Mouse (Mus musculus) spleen, postnatal 10 days (tissue): ENCODE data around the gene Sapcd2.
A peak's percentile ranks its signal among the peaks of the same experiment; 100 is the strongest.
"Not testable (repeated sequence)": the region's sequence is repeated elsewhere in the genome, so short reads cannot be mapped to it uniquely, and the experiment has no call there.

ENCODE experiments used
- DNase-seq, 2 experiments: peaks; one replicate each; pipeline ENCODE4 v3.0.0; 2021 to 2022; ENCODE audit warnings: low spot score in 2 of 2

The Sapcd2 gene

DNA sequence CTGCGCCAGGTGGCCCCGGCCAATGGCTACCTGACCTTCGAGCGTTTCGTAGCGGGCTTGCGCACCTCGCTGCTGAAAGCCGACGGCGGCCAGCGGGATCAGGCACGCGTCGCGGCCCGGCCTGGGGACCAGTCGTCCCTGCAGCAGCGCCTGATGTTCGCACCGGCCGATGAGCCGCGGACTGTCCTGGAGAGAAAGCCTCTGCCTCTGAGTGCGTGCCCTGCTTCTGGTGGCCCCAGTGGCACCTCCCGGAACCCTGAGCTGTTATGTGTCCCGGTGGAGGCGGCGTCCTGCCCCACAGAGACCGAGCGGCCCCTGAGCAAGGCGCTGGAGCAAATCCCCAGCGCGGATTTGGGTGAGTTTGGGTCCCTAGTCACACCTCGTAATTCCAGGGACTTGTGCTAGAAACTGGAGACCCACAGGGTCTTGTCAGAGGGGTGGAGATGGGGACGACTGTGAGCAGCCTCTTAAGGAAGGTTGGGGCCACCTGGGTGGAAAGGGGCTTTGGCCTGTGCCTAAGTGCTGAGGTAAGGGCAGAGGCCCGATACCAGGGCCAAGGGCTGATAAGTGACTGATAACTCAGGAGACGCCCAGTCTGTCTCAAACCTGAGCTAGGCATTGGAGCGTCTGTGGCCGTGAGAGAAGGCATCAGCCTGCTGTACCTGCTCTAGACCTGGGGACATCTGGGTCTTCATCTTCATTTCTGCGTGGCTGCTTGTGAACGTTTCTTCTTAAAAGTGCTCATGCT is 697 bp downstream of the Sapcd2 start:
- peak; percentile 42 to 57 for DNase-seq

DNA sequence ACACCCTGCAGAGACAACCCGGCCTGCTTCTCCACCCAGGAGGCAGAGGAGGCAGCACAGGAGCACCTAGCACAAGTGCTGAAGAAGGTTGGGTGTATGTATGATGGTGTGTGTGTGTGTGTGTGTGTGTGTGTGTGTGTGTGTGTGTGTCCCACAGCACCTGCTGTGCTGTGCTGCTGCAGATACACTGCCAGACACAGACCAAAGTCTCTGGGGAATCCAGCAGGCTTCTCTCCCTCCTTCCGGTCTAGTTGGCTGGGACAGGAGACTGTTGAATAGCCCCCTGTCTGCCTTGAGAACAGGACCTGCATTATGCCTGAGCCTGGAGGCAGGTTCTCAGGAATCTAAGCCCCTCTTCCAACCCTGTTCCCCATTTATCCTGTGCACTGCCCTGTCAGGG is 1.3 kb downstream of the Sapcd2 start:
- DNase-seq: peak in 1 of 2 experiments; percentile 42

DNA sequence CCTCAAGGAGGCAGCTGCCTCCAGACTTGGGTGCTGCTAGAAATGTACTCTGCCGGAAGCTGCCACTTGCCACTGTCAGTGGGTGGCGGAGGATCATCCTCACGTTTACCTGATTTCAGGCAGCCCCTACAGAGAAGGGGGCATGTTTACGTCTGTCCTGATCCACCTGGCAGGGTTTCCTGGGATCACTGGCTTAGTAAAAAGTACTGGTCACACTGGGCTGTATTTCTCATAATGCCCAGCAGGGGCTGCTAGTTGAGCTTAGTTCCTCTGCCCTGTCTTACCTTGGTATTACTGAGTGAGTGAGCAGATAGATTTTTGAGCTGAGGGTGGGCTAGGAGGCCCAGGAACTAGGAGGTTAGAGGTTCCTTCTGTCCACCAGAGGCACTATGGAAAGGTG is 4.5 kb downstream of the Sapcd2 start:
- DNase-seq: peak in 1 of 2 experiments; percentile 67

DNA sequence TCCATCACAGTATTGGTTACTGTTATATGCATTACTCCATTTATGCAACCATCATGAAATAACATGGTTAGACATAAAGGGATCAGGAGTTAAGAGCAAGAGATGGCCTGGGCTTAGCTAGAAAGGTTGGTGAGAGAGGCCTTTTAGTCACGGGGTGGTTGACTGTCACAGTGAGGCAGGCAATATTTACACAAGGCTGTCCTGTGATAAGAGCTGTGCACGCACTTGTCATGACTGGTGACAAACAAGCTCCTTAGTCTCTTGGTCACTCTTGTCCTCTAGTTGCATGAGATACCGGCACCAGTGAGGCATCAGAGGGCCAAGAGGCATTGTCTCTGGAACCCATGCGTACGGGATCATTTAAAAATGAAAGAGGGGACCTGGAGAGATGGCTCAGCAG is 12.4 kb downstream of the Sapcd2 start:
- no peak for DNase-seq

DNA sequence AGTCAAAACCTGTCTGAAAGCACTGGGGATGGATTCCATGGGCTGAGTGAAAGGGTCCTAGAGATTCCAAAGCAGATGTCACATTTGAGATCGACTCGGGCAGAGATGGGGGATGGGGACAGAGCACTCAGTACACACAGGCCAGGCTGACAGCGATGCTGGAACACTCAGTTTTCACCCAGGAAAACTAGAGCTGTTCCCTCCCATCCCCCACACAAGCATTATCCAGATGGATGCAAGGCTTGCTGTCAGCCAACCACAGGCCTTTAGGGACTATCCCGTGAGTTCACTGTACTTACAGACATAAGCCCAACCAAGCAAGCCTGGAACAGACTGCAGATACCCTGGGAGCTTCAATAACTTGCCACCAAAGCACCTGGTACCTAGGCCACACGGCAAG is 19.1 kb downstream of the Sapcd2 start:
- no peak for DNase-seq

DNA sequence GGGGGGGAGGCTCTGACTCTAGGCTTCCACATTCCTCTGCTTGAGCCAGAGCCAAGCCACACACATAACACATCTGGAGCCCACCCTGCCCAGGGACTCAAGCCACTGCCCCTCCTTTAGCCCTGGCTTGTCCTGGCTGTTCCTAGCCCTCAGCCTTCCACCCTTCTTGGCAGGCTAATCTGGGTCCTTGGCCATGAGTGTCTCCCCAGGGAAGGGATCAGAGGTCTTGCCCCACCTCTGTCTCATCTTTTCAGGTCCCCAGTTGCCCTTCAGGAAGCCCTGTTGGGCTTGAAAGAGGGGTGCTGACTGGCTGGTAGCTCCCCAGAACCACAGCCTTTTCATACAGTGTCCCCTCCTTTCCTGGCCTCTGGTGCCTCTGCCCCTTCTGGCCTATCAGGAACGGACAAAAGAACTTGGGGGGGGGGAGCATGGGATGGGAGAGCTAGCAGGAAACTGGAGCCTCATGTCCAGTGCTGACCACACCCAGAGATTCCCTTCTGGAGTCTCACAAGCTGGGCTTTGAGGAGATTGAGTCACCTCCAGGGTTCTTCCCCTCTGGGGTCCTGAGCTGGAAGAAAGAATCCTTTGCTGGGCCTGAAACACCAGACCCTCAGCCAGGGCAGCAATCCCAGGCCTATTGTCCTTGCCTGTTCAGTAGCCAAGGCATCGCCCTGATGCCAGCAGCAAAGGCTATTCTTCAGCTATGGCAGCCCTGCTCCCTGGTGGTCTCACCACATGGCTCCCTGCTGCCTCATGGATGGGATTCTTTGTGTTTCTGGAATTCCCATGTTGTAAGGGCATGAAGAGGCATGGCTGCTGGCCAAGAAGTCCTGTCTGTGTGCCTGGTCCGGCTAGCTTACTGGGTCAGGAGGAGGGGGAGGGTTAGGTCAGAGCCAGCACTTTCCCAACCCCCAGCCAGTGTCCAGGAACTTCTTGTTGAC is 22.4 kb downstream of the Sapcd2 start:
- DNase-seq: no peak

DNA sequence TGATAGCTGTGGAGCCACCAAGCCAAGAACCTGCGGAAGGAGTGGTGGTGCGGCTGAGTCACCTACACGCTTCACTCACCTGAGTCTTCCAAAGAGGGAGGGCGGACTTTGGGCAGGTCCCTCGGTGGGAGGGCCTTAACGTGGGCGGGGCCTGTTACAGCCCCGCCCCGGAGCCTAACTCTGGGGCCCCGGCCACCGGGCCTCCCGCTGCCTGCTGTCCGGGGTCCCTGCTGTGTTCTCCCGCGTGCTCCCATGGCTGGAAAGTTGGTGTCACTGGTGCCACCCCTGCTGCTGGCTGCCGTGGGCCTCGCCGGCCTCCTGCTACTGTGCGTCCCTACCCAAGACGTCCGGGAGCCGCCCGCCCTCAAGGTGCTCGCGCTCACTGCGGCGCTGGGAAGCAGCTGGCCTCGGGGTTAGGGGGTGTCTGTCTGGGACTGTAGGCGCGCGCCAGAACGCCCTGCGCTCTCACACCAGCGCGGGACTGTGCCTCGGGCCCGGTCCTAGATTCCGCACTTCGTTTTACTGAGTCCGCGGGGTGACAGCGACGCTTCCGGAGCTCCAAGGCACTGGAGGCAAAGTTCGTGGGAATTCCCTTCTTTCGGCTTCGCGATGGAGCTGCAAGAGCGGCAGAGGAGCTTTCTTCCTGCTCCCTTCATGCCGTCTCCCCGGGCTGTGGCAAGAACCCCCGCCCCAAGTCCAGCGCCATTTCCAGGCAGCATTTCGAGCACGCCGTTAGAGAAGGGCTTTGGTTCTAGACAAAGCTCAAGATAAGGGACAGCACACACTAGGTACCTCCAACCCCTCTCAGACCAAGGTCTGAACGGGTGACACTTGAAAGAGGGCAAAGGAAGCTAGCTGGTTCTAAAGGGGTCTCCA is 23.8 kb downstream of the Sapcd2 start, which contains the start of gene Entpd2:
Entpd2 (plus strand) TSS at position 154 of the 876 bp plus-strand sequence.
- DNase-seq: peak in 1 of 2 experiments; percentile 27

DNA sequence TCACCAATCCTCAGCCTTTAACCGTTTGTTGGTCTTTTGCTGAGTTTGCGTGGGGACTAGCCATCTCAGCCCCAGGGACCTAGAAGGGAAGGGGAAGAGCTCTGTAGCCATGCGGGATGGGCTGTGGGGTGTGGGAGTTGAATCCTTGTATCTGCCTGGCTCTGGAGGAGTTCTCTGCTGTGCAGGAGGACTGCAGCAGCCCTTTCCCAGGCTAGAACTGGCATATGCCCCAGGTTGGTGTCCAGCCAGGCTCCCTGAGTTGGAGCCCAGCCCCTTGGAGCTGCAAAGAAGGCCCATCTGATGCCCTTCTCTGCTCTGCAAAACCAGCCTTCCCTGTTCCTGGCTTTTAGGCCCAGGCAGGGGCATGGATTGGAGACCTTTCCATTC is 24.5 kb downstream of the Sapcd2 start:
- DNase-seq: no peak

DNA sequence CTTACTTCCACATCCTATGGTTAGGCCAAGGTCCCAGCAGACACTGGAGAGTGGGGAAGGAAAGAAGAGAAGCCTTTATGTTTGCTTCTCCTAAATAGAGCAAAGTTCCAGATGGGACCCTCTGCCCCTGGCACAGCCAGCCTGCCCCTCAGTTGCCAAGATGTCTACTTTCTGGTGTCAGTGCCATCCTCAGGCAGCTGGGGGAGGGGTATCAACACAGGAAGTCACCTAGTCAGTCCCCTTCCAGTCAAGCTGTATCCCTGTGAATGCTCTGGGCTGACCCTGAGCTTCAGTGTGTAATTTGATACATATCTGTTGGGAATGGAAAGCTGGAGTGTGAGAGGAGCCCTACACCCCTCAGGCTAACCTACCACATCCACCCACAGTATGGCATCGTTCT is 24.9 kb downstream of the Sapcd2 start:
- DNase-seq: no peak

DNA sequence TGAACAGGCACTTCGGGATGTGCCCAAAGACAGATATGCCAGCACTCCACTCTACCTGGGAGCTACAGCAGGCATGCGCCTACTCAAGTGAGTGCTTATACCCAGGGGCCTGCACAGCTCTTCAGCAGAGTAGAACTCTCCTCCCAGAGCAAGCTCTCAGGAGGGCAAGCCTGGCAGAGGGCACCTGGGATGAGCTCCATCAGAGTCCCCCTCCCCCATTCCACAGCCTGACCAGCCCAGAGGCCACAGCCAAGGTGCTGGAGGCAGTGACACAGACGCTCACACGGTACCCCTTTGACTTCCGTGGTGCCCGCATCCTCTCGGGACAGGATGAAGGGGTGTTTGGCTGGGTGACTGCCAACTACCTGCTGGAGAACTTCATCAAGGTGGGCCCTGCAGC is 25.9 kb downstream of the Sapcd2 start:
- no peak for DNase-seq

DNA sequence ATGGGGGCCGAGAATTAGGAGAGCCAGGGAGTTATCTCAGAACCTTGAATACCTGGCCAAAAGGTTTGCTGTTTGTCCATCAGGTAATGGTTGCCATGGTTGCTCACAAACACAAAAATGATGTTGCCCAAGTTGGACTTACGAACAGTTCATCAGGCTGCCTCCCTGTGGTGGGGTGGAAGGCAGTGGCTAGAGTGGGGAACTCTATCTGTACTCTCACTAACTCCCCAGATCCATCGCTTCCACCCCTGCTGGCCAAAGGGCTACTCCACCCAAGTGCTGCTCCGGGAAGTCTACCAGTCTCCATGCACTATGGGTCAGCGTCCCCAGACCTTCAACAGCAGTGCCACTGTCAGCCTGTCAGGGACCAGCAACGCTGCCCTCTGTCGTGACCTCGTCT is 26.9 kb downstream of the Sapcd2 start, which contains the start of gene Npdc1:
Npdc1 (plus strand) TSS at position 301 of the 400 bp plus-strand sequence.
- no peak for DNase-seq

DNA sequence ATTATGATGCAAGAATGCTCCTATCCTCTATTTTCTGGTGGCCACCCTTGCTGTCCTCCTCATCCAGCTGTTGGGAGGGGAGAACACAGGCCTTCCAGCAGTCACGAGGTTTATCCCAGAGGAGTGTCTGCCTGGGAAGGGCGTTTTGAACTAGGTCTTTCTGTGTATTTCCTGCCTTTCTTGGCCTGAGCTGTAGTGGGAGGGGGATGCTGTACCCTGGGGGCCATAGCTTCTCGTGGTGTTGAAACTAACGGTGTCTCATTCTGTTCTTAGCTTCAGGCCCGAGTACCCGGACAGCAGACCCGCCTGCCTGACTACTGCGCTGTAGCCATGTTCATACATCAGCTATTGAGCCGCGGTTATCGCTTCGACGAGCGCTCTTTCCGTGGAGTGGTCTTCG is 28.2 kb downstream of the Sapcd2 start:
- no peak for DNase-seq

DNA sequence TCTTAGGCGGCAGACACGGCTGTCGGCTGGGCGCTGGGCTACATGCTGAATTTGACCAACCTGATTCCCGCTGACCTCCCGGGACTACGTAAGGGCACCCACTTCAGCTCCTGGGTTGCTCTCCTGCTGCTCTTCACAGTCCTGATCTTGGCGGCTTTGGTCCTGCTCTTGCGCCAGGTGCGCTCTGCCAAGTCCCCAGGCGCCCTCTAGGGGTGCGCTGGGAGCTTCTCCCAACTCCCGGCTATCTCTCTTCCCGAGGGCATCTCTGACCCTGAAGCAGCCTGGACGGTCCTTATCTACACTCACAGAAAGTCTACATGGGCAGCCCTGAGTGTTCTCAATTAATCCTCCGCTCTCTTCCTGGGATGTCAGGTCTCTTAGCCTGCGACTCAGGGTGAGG is 28.6 kb downstream of the Sapcd2 start:
- DNase-seq: peak in 1 of 2 experiments; percentile 42

DNA sequence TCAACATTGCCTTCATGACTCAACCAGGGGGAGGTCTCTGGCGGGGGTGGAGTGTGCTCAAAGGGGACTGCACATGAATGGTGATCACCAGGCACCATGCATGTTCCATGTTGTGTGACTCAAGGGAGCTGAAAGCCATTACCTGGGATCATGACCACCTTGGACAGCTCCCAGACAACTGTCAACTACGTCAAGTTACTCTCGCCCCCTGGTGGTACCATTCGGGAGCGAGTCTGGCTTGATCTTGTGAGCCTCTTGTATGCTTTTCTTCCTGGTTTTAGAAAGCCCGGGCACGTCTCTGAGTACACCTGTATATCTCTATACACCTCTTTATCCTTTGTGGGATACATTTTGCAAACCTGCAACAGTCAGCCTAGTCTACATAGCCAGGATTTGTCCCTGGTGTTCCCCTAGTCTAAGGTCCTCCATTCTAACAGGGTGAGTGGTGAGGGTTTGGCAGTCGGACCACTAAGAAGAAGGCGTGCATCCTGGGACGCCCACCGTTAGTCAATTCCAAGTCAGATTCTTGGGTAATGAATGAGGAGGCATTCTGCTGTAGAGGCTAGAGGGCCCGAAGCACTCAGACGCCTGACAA is 30.4 kb downstream of the Sapcd2 start:
- DNase-seq: peak; percentile 60 to 89

DNA sequence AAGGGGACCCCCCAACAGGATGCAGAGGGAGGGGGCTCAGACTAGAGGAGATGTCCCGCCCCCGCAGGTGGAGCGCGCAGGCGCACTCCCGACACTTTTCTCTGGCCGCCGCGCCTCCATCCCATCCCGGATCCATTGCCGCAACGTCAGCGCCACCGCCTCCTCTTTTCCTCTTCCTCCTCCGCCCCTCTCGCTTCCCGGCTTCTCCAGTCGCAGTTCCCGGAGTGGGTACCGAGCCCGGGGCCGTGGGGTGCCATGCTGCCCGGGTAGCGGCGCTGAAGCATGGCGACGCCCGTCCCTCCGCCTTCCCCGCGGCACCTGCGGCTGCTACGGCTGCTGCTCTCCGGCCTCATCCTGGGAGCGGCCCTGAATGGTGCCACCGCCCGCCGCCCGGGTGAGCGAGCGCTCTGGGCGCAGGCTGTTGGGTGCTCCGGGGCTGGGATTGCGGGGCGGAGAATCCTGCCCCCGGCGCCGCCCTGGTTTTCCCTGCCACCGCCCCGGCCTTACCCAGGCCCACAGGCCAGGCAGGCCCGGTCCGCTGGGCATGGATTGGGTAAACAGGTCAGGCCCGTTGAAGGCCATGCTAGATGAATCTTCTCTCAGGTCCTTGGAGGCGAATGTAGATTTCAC is 31.0 kb downstream of the Sapcd2 start:
- no peak for DNase-seq

DNA sequence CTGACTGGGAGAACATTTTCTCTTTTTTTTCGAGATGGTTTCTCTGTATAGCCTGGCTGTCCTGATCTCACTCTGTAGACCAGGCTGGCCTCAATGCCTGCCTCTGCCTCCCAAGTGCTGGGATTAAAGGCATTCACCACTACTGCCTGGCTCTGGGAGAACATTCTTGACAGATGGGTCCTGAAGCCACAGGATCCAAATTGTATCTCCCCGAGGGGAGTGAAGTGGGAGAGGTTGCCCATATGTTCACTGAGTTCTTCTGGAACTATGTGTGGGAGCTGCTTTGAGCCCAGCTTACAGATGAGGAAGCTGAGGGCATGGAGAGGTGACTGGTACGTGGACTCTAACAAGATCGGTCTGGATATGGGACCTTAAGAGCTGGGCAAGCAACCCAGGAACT is 31.9 kb downstream of the Sapcd2 start:
- no peak for DNase-seq

DNA sequence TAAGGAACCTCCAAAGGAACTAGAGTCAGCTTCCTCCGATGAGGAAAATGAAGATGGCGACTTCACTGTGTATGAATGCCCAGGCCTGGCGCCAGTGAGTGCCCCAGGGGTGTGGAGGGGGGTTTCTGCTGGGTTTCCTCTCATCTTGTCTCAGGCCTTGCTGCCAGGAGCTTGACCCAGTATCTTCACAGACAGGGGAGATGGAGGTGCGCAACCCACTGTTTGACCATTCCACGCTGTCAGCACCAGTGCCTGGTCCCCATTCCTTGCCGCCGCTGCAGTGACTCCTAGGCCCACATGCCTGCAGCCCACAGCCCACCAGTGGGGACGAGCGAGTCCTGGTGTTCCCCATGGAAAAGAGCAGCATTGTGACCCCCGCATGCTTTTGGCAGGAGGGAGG is 36.8 kb downstream of the Sapcd2 start:
- DNase-seq: no peak

DNA sequence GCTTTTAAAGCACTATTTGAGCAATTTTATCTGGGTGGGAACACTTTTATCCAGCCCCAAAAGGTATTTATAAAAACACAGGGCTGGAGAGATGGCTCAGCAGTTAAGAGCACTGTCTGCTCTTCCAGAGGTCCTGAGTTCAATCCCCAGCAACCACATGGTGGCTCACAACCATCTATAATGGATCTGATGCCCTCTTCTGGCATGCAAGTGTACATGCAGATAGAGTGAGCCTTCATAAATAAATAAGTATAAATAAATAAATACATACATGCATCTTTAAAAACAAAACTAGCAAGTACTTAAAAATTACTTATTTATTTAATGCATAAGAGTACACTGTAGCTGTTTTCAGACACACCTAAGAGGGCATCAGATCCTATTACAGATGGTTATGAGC is 41.3 kb downstream of the Sapcd2 start:
- DNase-seq: not testable (repeated sequence)

DNA sequence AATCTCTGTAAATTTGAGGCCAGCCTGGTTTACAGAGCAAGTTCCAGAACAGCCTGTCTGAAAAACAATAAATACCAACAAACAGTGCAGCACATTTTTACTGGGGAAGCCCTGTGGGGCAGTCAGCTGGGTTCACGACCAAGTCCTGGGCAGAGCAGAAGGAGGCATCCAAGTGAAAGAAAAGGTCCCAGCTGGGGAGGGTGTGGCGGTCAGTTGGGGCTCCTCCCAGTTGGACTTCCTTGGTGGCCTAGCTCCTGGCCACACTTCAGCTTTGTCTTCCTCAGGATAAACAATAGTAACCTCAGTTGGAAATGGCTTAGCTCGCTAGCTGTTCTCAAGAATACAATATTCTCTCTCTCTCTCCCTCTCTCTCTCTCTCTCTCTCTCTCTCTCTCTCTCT is 45.3 kb downstream of the Sapcd2 start:
- DNase-seq: no peak

DNA sequence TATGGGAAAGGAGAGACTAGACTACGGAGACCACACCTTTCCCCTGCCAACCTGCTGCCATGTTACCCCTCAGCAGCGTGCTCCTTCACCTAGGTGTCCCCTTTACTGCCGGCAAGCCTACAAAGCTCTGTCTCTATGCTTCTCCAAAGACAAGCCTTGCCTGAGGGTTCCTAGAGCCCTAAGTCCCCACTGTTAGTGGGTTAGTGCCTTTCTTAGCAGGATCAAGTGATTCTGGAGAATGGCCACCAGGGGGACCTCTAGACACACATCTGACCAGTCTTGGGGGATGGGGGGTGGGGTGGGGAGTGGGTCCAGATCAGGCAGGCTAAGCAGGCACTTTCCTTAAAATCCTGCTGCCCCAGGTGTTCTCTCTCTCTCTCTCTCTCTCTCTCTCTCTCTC is 49.8 kb downstream of the Sapcd2 start:
- DNase-seq: peak in 1 of 2 experiments; percentile 61
